Mouse (Mus musculus) midbrain, embryonic 15.5 days (tissue): ENCODE results near the gene Armc10. TPM values are rescaled to one million over a fixed set of nuclear protein-coding genes. Genes with fewer than 3 reads are reported as not detected.

ENCODE experiments used
- ATAC-seq: fragments of 200-750 bp; cut with Nextera tagmentation; replicated peaks from 2 replicates; pipeline ENCODE4 v1.8.0; 2017; ENCODE audit warnings: moderate TSS enrichment
- H3K27ac ChIP-seq: fragments of 300-500 bp; sonication (generic); 2 replicates; pipeline ENCODE4 v1.5.1; 2015; ENCODE audit warnings: mild to moderate bottlenecking, inconsistent platforms
- H3K27me3 ChIP-seq: fragments of 300-500 bp; sonication (generic); replicated peaks from 2 replicates; pipeline ENCODE4 v1.6.1; 2015; ENCODE audit warnings: inconsistent platforms
- H3K36me3 ChIP-seq: fragments of 300-500 bp; sonication (generic); replicated peaks from 2 replicates; pipeline ENCODE4 v1.6.1; 2015; ENCODE audit warnings: inconsistent platforms
- H3K4me1 ChIP-seq: fragments of 300-500 bp; sonication (generic); 2 replicates; pipeline ENCODE4 v1.6.1; 2015; ENCODE audit warnings: inconsistent platforms
- H3K4me2 ChIP-seq: fragments of 300-500 bp; sonication (generic); 2 replicates; pipeline ENCODE4 v1.6.1; 2015; ENCODE audit warnings: inconsistent platforms, mild to moderate bottlenecking, moderate library complexity
- H3K4me3 ChIP-seq: fragments of 300-500 bp; sonication (generic); 2 replicates; pipeline ENCODE4 v1.5.1; 2015; ENCODE audit warnings: mild to moderate bottlenecking, inconsistent platforms
- H3K9ac ChIP-seq: fragments of 300-500 bp; sonication (generic); 2 replicates; pipeline ENCODE4 v1.6.1; 2015; ENCODE audit warnings: mild to moderate bottlenecking, inconsistent platforms
- H3K9me3 ChIP-seq: fragments of 300-500 bp; sonication (generic); 2 replicates; pipeline ENCODE4 v1.6.1; 2016; ENCODE audit warnings: inconsistent platforms
- WGBS: fragments of 180-500 bp; shearing (Covaris S2); methylation state at CpG from one replicate; pipeline ENCODE4 v1.1.7; 2015; ENCODE audit warnings: mixed read lengths; 5-methylcytosine and 5-hydroxymethylcytosine counted together
- polyA plus RNA-seq: library from polyadenylated mRNA; unstranded; fragments of >200 nt; fragmentation: Nextera tagmentation; extraction: Ambion mirVana; gene quantifications from 2 replicates; pipeline ENCODE4 v1.2.1, GENCODE M21; 2015

Armc10 gene
- polyA plus RNA-seq, 1 experiment from 2014 or later, result 60.2 TPM

- Histone ChIP-seq H3K9me3 (no peaks in the 10 kb centered on the region), H3K27ac (peak overlapping the region; percentile 93), H3K4me2 (peak overlapping the region; percentile 78), H3K36me3 (peaks cover 25% of the 10 kb centered on the region), H3K4me1 (peaks cover 20% of the 10 kb centered on the region), H3K27me3 (no peaks in the 10 kb centered on the region), H3K4me3 (peak overlapping the region; percentile 98), H3K9ac (peak overlapping the region; percentile 98)
- 0% methylated on average over 25 of the region's 25 CpGs for WGBS
- no peak for ATAC-seq
These were observed 499 bp downstream of the Armc10 start for GRCm38 (mm10) chr5:21646133-21646491.

GRCm38 (mm10) chr5:21650736-21651135 is 5.1 kb downstream of the Armc10 start:
- H3K27me3 ChIP-seq, result no peaks in the 10 kb centered on the region
- no peak overlapping the region for H3K4me3 ChIP-seq
- no peak overlapping the region for H3K4me2 ChIP-seq
- H3K36me3 ChIP-seq, result peaks cover 45% of the 10 kb centered on the region
- ATAC-seq, result no peak
- peaks cover 15% of the 10 kb centered on the region for H3K4me1 ChIP-seq
- WGBS, result 86% methylated on average over 2 of the region's 2 CpGs
- no peak overlapping the region for H3K27ac ChIP-seq
- H3K9me3 ChIP-seq, result no peaks in the 10 kb centered on the region
- no peak overlapping the region for H3K9ac ChIP-seq

- H3K4me1 ChIP-seq, result peaks cover 11% of the 10 kb centered on the region
- no peak overlapping the region for H3K9ac ChIP-seq
- H3K9me3 ChIP-seq, result no peaks in the 10 kb centered on the region
- peaks cover 49% of the 10 kb centered on the region for H3K36me3 ChIP-seq
- 90% methylated on average over 7 of the region's 7 CpGs for WGBS
- H3K4me2 ChIP-seq, result no peak overlapping the region
- H3K27ac ChIP-seq, result no peak overlapping the region
- H3K27me3 ChIP-seq, result no peaks in the 10 kb centered on the region
- ATAC-seq, result no peak
- H3K4me3 ChIP-seq, result no peak overlapping the region
These were observed 6.4 kb downstream of the Armc10 start for GRCm38 (mm10) chr5:21651885-21652612.

- no peak overlapping the region for H3K9ac ChIP-seq
- peaks cover 32% of the 10 kb centered on the region for H3K36me3 ChIP-seq
- no peaks in the 10 kb centered on the region for H3K4me1 ChIP-seq
- H3K9me3 ChIP-seq, result no peaks in the 10 kb centered on the region
- H3K27ac ChIP-seq, result no peak overlapping the region
- ATAC-seq, result no peak
- 89% methylated on average over 9 of the region's 9 CpGs for WGBS
- H3K27me3 ChIP-seq, result no peaks in the 10 kb centered on the region
- no peak overlapping the region for H3K4me2 ChIP-seq
- no peak overlapping the region for H3K4me3 ChIP-seq
These were observed 11.3 kb downstream of the Armc10 start for GRCm38 (mm10) chr5:21656912-21657311.

- no peak overlapping the region for H3K27ac ChIP-seq
- no peak overlapping the region for H3K4me2 ChIP-seq
- no peaks in the 10 kb centered on the region for H3K4me1 ChIP-seq
- no peak overlapping the region for H3K9ac ChIP-seq
- WGBS, result 89% methylated on average over 6 of the region's 6 CpGs
- no peak for ATAC-seq
- H3K27me3 ChIP-seq, result no peaks in the 10 kb centered on the region
- no peak overlapping the region for H3K4me3 ChIP-seq
- no peaks in the 10 kb centered on the region for H3K9me3 ChIP-seq
- peaks cover 26% of the 10 kb centered on the region for H3K36me3 ChIP-seq
These were observed 12.4 kb downstream of the Armc10 start for GRCm38 (mm10) chr5:21658038-21658437.

- H3K36me3 ChIP-seq, result peaks cover 26% of the 10 kb centered on the region
- H3K27ac ChIP-seq, result no peak overlapping the region
These were observed 13.2 kb downstream of the Armc10 start for GRCm38 (mm10) chr5:21658623-21659395.

GRCm38 (mm10) chr5:21660850-21661249 is 15.2 kb downstream of the Armc10 start:
- Histone ChIP-seq H3K27ac (no peak overlapping the region), H3K4me2 (no peak overlapping the region), H3K9me3 (no peaks in the 10 kb centered on the region), H3K27me3 (no peaks in the 10 kb centered on the region), H3K4me3 (no peak overlapping the region), H3K36me3 (peaks cover 28% of the 10 kb centered on the region), H3K4me1 (no peaks in the 10 kb centered on the region), H3K9ac (no peak overlapping the region)
- WGBS, result 86% methylated on average over 6 of the region's 6 CpGs
- no peak for ATAC-seq

More at GRCm38 (mm10) chr5:21658623-21659395, 13.2 kb downstream of the Armc10 start:
- H3K9ac ChIP-seq, result no peak overlapping the region
- 53% methylated on average over 11 of the region's 11 CpGs for WGBS
- H3K27me3 ChIP-seq, result no peaks in the 10 kb centered on the region
- ATAC-seq, result peak; percentile 77
- H3K4me1 ChIP-seq, result no peaks in the 10 kb centered on the region
- no peaks in the 10 kb centered on the region for H3K9me3 ChIP-seq
- no peak overlapping the region for H3K4me2 ChIP-seq
- H3K4me3 ChIP-seq, result no peak overlapping the region

- no peak overlapping the region for H3K4me2 ChIP-seq
- no peak for ATAC-seq
- H3K9ac ChIP-seq, result no peak overlapping the region
- no peaks in the 10 kb centered on the region for H3K9me3 ChIP-seq
- no peak overlapping the region for H3K27ac ChIP-seq
- no peaks in the 10 kb centered on the region for H3K27me3 ChIP-seq
- H3K4me3 ChIP-seq, result no peak overlapping the region
- peaks cover 20% of the 10 kb centered on the region for H3K36me3 ChIP-seq
- H3K4me1 ChIP-seq, result no peaks in the 10 kb centered on the region
- 96% methylated on average over 11 of the region's 11 CpGs for WGBS
These were observed 17.5 kb downstream of the Armc10 start for GRCm38 (mm10) chr5:21663081-21663480.

- no peaks in the 10 kb centered on the region for H3K4me1 ChIP-seq
- H3K27ac ChIP-seq, result no peak overlapping the region
- 52% methylated on average over 8 of the region's 8 CpGs for WGBS
- H3K4me3 ChIP-seq, result no peak overlapping the region
- no peaks in the 10 kb centered on the region for H3K9me3 ChIP-seq
- no peaks in the 10 kb centered on the region for H3K27me3 ChIP-seq
- no peak for ATAC-seq
- H3K36me3 ChIP-seq, result peaks cover 10% of the 10 kb centered on the region; the same call in 1 of the 2 replicates
- H3K4me2 ChIP-seq, result no peak overlapping the region
- H3K9ac ChIP-seq, result no peak overlapping the region
These were observed 21.9 kb downstream of the Armc10 start for GRCm38 (mm10) chr5:21667191-21668137.

GRCm38 (mm10) chr5:21669307-21669706 is 23.7 kb downstream of the Armc10 start:
- Histone ChIP-seq H3K4me3 (no peak overlapping the region), H3K27ac (no peak overlapping the region), H3K9me3 (no peaks in the 10 kb centered on the region), H3K27me3 (no peaks in the 10 kb centered on the region), H3K36me3 (no peaks in the 10 kb centered on the region), H3K4me2 (no peak overlapping the region), H3K4me1 (no peaks in the 10 kb centered on the region), H3K9ac (no peak overlapping the region)
- WGBS, result 93% methylated on average over 2 of the region's 2 CpGs
- no peak for ATAC-seq

GRCm38 (mm10) chr5:21672812-21673635 is 27.4 kb downstream of the Armc10 start:
- H3K27ac ChIP-seq, result no peak overlapping the region
- H3K36me3 ChIP-seq, result no peaks in the 10 kb centered on the region
- H3K4me2 ChIP-seq, result no peak overlapping the region
- 63% methylated on average over 23 of the region's 23 CpGs for WGBS
- H3K4me1 ChIP-seq, result no peaks in the 10 kb centered on the region
- ATAC-seq, result no peak
- H3K27me3 ChIP-seq, result no peaks in the 10 kb centered on the region
- no peak overlapping the region for H3K9ac ChIP-seq
- H3K9me3 ChIP-seq, result no peaks in the 10 kb centered on the region
- H3K4me3 ChIP-seq, result no peak overlapping the region
